In genomic region chr10:97245674-97246073, GRCm38 (mm10) we compare ENCODE assay signal across 17 mouse cellular contexts.
"Had no signal": no experiment of that assay in that cellular context is flagged by ENCODE, and none has a peak within 500 bp of the region (broad histone marks: within the 10 kb centered on the region; RNA-seq: fewer than 3 reads in every experiment).

No protein-coding gene starts in this region.

- H3K9me3 ChIP-seq: midbrain, embryonic 10.5 days; midbrain, embryonic 12.5 days; neural tube, embryonic 13.5 days; neural tube, embryonic 15.5 days; stomach, embryonic 15.5 days had no signal

- H3K4me3 ChIP-seq: midbrain, embryonic 10.5 days; midbrain, embryonic 12.5 days; myocyte; neural tube, embryonic 13.5 days; neural tube, embryonic 15.5 days; stomach, embryonic 15.5 days had no signal

- ATAC-seq: midbrain, embryonic 16.5 days had no signal

- H3K36me3 ChIP-seq: midbrain, embryonic 10.5 days; midbrain, embryonic 12.5 days; neural tube, embryonic 13.5 days; neural tube, embryonic 15.5 days; stomach, embryonic 15.5 days had no signal

- H3K27ac ChIP-seq: midbrain, embryonic 10.5 days; midbrain, embryonic 12.5 days; neural tube, embryonic 13.5 days; neural tube, embryonic 15.5 days; stomach, embryonic 15.5 days; stomach, postnatal 0 days had no signal

- H3K9ac ChIP-seq: lung, embryonic 14.5 days; midbrain, embryonic 12.5 days; neural tube, embryonic 13.5 days; neural tube, embryonic 15.5 days; stomach, embryonic 15.5 days had no signal

- H3K4me2 ChIP-seq: lung, embryonic 14.5 days; midbrain, embryonic 12.5 days; neural tube, embryonic 13.5 days; neural tube, embryonic 15.5 days; stomach, embryonic 15.5 days had no signal

- H3K4me1 ChIP-seq: neural tube, embryonic 13.5 days; neural tube, embryonic 15.5 days; stomach, embryonic 15.5 days had no signal

- H3K27me3 ChIP-seq: midbrain, embryonic 12.5 days; neural tube, embryonic 13.5 days; neural tube, embryonic 15.5 days; stomach, embryonic 15.5 days had no signal

- DNase-seq: lung, adult 18-20 months; lung, embryonic 14.5 days; lung, postnatal 10 days; lung, postnatal 4 days; midbrain, embryonic 14.5 days; right cerebral cortex, postnatal 14 days; thymus, adult 2 months; thymus, postnatal 25 days; thymus, postnatal 4 days had no signal
